Mouse (Mus musculus) layer of hippocampus, postnatal 10 days (tissue): ENCODE measurements at regions not wholly inside any gene's neighbourhood (a gene's known extent, or its start where the extent isn't known, plus 50 kb on each side); places are given as distances from the start of the nearest gene placed in this dataset.
A peak's percentile ranks its signal among the peaks of the same experiment; 100 is the strongest.

ENCODE experiments used
- DNase-seq, 2 experiments: peaks; one replicate each; pipeline ENCODE4 v3.0.0; 2021; ENCODE audit warnings: low spot score in 2 of 2

- peak; percentile 59 to 71 for DNase-seq
These were observed 286.9 kb upstream of the Actbl2 start for GRCm38 (mm10) chr13:110967626-110968506.

GRCm38 (mm10) chr13:110968507-110968905 is 286.3 kb upstream of the Actbl2 start:
- DNase-seq = peak; percentile 26 to 35

DNA sequence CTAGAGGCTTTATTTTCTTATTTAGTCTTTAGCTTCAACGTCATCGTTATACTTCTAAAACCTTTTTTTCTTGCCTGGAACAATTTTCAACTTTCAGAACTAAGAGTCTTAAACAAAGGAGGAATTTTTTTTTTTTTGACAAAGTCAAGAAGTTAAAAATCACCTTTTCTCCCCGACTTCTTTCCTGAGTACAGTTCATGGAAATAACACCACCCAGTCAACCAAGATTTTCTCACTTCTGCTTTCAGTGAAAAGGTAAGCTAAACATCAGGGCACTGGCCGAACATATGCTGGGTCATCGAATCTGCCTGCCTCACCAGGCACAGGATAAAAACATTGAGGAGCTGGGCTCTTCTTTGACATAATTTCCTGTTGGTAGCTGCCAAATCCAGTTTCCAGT is 277.4 kb upstream of the Actbl2 start:
- no peak for DNase-seq

DNA sequence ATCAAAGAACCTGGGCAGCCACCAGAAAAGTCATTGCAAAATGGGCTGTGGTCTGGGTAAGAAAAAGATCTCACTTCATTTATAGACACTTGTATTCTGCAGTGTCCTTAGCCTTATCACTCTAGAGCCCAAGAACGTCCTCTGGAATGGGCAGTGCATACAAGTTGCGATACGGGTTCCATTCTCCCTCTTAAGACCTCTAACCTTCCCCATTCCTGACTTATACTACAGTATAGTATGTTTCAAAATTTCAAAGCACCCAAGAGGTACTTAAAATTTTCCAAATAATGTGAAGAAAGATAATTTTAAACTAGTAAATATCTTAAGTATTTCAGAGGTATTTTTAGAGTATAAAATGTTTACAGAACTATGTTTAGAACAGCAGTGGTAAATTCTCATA is 276.8 kb upstream of the Actbl2 start:
- no peak for DNase-seq

DNA sequence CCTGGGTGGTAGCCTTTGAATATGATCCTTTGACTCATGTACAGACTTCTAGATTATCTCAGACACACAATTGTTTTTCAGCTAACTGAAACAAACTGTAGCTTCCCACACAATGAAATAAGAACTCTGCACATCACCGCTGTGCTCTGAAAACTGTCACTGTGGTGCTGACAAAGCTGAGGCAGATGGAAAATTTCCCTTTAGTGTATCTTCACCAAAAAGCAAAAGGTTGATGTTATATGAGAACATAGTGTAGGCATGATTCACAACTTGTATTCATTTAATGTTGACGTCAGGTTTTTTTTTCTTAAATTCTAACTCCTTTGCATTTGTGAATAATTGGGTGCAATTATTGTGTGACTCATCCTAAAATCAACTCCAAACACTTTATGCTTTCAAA is 264.1 kb upstream of the Actbl2 start:
- no peak for DNase-seq

- no peak for DNase-seq
These were observed 263.7 kb upstream of the Actbl2 start for GRCm38 (mm10) chr13:110991121-110991520.

DNA sequence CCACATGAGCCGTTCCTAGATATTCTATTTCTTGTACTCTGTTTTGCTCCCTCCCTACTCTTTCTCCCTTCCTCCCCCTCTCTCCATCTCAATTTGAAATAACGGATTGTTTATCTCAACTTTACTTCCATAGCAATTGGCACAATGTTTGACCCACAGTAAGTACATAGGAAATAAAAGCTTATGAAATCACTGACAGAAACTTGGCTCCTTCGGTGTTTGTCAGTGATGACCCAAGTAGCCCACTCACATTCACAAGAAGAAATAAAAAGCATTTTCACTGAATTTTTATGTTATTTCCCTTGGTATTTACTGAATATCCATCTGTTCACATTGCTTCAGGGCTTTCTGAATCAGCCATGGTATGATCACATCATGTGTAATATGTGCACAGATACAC is 260.2 kb upstream of the Actbl2 start:
- no peak for DNase-seq

DNA sequence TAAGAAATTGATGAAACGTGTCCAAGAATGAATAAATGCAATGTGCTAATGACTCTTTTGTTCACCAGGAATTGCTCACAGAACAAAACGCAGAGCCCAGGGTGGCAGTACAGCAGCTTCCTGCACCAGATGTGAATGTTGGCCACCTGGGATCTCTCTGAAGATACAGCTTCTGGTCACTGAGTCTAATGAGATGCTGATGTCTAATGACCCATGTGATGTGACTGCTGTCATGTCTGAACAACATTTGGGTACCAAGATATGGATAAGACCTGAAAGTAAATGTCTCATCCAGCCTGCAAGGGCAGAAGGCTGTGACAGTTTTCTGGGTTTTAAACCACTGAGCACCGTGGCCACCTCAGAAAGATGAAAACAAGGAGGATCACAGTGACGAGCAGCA is 252.1 kb upstream of the Actbl2 start:
- no peak for DNase-seq

GRCm38 (mm10) chr13:111014142-111014541 is 240.7 kb upstream of the Actbl2 start:
- DNase-seq = no peak

- DNase-seq = no peak
These were observed 224.7 kb upstream of the Actbl2 start for GRCm38 (mm10) chr13:111030111-111030510.

DNA sequence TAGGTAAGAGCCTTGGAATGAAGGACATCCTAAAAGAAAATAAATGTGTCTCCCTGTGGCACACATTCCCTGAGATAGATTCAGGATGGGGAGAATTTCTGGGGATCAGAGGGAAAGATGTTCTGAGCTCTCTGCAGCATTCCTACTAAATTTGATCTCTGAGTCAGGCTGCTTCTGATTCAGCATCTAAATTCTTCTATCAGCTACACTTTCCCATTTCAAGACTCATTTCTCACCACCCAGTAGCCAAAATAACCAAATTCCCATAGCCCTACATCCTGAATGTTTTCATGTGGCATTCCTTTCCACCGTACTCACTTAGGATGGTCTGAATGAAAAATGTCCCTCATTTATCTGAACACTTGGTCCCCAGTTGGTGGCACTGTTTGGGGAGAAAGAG is 223.2 kb upstream of the Actbl2 start:
- no peak for DNase-seq

DNA sequence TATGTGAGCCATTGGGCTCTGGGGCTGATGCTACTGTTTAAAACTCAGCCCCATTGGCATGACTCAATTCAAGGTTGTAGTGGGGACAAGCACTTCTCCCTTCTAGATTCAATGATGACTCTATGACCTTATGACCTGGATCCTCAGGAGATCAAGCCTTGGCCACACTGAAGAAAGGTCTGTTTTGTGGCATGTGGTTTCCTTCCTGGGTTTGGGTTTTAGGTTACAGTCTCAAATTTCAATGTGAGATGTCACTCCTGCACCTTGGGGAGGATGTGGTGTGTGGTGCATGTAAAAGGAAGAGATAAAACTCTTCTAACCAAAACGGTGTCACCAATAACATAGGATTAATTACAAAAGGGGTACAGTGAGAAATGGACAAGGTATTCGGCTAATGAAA is 211.2 kb upstream of the Actbl2 start:
- no peak for DNase-seq

DNA sequence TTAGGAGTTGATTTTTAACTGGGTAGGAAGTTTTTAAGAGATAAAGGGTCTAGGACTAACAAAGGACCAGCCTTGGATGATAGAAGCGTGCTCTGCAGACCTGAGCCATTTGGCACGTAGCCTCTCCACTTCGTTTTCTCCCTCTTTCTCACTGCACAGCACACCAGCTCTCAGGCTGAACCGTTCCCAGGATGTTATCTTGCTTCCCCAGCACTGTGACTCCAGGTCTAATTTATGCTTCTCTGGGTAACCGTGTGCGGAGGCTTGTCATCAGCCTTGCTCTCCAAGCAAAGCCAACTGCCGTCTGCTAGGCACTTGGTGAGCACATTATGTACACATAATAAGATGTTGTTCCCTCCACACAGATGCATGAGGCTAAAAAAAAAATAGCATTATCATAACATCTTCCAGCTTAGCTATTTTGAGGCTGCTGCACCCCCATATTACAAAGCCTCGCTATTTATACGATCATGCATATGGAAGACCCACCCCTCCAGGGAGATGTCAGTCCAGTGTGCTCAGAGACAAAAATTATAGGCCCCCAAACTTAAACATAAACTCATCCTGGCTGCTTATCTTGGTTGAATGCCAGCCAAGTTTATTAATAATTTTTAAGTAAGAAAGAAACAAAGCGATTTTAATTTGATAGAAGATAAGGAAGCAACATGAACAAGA is 210.3 kb upstream of the Actbl2 start:
- peak; percentile 16 to 32 for DNase-seq

DNA sequence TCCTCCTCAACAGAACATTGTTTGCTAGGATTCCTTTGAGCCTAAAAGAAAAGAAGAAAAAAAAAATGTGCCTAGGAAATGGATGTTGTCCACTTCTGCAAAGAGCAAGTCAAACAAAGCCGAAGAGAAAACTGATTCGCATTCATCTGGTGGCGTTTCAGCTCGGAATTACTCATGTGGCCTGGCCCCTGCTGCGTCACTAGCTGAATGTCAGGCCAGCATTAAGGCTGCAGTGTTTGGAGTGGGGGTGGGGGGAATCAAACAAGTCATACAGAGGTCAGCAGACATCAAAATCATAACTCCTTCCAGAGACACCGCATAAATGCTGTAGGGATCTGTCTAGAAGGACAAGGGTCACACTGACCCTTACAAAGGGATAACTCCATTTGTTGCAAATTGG is 204.7 kb upstream of the Actbl2 start:
- DNase-seq = no peak

DNA sequence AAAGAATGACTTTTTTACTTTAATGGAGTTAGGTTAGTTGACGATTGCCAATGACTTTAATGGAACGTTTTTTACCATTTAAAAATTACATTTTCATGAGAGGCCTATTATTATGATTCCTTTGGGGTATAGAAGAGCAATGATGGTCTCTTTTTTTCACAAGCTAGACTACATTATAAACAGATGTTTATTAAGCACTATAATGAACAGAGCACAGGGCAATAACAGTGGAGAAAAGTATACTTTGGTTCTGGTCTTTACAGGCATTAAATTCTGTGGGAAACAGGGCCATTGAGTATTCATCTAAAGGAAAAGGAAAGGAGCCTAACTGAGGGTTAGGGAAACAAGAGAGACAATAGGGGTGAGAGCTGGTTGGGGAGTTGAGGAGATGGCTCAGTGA is 199.0 kb upstream of the Actbl2 start:
- no peak for DNase-seq

DNA sequence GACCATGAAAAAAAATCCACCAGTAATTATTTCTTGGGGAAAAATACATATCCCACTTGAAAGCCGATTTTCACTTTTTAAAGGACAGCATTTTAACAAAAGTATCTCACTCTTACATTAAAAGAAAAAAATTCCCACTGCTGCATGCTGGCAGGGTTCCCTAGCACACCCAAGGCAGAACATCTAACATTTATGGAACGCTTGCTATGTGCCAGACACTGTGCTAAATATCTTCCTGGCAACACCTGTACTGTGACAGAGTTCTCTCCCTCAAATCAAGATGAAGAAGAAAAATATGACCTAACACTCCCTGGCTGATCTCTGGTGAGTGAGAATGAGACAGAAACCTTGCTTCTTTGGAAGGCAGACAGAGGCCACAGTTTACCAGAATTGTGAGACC is 167.1 kb upstream of the Actbl2 start:
- DNase-seq = no peak

- peak in 1 of 2 experiments; percentile 28 for DNase-seq
These were observed 158.7 kb upstream of the Actbl2 start for GRCm38 (mm10) chr13:111096071-111096470.

DNA sequence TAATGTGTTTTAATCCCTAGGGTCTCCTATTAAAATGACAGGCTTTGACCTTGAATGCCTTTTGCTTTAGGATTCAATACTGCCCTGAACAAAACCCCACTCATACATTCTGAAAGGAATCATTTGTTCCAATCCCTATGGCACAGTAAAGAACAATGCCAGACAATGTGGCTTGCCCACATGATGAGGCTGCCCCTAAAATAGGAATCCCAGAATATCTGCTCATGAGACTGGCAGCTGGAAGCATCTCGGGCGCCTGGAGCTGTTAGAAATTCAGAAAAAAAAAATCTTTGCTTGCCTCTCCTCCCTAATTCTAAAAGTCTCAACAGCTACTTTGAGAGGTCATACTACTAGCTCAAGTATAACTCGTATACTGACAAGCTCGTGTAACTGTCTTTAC is 157.5 kb upstream of the Actbl2 start:
- DNase-seq = no peak

- DNase-seq = no peak
These were observed 156.1 kb upstream of the Actbl2 start for GRCm38 (mm10) chr13:111098738-111099137.

GRCm38 (mm10) chr13:111099252-111099651 is 155.6 kb upstream of the Actbl2 start:
- DNase-seq = no peak

DNA sequence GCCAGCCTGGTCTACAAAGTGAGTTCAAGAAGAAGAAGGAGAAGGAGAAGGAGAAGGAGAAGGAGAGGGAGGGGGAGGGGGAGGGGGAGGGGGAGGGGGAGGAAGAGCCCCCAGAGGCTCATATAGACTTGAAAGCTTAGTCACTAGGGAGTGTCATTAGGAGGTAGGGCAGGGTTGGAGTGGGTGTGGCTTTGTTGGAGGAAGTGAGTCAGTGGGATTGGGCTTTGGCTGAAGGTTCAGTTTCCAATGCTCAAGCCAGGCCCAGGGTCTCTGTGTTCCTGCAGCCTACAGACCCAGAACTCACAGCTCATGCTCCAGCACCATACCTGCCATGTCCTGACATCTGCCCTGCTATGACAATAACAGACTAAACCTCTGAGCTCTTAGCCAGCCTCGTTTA is 154.4 kb upstream of the Actbl2 start:
- no peak for DNase-seq

DNA sequence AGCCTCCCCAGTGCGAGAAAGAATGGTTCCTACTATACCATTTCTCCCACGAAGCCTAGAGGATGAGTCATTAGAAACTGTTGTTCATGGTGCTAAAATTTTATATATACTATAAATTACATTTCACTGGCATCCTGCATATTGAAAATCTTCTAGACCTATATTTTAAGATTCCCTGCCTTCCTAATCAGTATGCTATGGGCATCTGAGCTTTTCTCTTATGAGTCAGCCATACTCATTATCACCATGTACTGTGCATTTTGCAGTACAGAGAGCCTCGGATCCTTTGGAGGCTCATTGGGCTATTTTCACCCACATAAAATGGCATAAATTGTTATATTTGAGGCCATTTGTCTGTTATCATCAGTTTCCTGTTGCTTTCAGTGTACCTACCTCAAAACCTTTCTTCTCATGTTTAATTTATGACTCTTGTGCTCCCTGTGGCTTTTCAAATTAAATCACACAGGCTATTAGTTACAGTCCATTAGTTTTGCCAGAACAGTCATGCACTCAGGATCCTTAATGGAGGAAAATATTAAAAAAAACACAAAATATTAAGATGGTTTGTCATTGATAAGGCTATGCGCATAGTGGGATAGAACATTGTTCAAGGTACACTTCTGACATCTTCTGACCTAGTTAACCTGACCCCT is 150.1 kb upstream of the Actbl2 start:
- no peak for DNase-seq
